Mouse (Mus musculus) lung, adult 10 weeks (tissue): ENCODE results near the gene Efr3b. TPM values are rescaled to one million over a fixed set of nuclear protein-coding genes. Genes with fewer than 3 reads are reported as not detected.

ENCODE experiments used
- polyA plus RNA-seq: library from polyadenylated mRNA; stranded (reverse); fragments of 350-450 nt; fragmentation: Illumina TruSeq; extraction: RNeasy Lipid Tissue Mini Kit (QIAGEN cat#74804); gene quantifications from one replicate; pipeline ENCODE4 v1.2.3, GENCODE M21; 2014; ENCODE audit warnings: low read depth, low replicate concordance; ENCODE audit not compliant: insufficient read depth

The Efr3b gene
- polyA plus RNA-seq, result 1.7 TPM

DNA sequence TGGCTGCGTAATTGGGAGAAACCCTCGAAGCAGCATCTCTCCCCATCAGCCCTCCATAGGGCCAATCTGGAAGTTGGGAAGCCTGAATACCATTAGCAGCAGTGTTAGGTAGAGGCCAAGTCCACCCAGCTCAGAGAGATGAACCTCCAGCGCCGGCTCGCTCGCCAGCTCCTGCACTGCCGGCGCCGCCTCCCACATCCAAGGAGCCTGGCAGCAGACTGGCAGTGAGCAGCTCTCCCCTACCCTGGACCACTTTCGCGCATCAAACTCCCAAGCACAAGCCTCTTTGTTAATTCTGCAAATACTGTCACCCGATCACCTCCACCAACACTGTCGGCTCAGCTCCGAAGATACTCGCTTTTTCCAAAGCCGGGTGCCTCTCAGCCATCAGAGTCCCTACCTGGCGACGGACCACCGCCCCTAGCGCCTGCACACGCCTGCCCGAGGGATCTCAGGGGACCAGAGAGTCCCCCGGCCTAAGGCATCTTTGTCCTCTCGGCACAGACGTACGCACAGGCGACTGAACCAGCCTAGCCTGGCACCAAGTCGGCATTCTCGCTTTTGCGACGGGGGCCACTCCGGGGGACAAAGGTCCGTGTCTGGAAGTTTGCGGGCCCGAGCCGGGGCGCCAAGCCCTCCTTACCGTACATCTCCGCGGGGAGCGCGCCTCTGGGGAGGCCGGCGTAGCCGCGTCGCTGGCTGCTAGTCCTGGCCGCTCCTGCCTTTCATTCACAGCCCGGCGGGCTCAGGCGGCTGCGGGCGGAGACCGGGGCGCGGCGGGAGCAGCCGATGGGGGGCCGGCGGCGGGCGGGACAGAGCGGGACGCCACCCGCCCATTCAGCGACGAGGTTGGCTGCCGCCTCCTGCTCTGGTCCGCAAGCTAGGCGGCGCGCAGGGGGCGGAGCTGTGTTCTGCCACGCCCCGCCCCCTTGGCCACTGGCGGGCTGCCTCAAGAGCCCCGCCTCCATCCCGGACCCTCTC is at the start of gene Efr3b:
Gene Efr3b (minus strand): TSS at position 855 of the 981 bp plus-strand sequence.

DNA sequence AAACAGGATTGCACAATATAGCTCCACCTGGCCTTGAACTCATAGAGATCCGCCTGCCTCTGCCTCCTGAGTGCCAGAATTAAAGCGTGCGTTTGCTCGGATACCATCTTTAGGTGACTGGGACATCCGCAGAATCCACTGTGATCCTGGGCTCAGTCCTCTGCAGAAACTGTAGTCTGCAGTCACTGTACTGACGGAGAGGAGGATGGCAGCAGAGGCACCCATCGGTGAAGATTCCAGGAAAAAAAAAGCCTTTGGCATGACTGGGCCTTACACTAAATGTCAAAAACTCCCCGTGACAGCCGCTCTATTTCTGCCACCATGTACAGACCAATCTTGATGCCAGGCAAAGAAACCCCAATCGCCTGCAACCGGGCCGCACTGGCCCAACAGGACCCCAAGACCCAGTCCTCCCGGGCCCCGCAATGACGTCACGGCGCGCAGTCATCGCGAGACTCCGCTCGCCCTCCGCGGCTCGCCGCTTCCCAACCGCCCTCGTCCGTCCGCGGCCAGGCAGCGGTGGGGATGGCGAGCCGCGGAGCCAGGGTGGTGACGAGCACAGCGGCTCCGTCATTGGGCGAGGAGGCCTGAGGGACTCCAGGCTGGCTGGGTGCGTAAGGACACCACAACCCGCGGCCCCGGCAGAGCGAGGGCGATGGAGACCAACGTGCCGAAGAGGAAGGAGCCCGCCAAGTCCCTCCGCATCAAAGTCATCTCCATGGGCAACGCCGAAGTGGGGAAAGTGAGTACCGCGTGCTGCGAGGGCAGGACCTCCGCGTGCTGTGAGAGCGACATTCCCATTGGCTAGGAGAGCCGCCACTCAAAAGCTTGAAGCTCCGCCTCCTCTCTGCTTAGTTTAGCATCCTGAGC is 43.7 kb upstream of the Efr3b start, which contains the start of gene Dnajc27:
Gene Dnajc27 (plus strand): TSS at position 452 of the 870 bp plus-strand sequence.

DNA sequence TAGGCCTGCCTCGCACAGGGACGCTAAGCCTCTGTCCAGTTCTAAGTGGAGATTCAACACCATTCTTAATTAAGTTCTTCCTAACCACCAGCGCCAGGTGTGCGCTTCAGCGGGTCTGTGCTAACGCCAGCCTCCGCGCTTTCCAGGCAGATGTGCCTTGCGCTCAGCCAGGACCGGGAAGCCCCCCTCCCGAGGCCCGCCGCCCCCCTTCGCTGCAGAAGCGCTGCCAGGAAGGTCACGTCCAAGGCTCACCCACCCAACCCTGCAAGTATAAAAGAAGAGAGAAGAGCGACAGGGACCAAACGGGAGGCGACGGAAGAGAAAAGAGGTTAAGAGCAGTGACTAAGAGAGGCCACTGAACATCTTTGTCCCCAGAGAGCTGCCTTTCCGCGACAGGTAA is 84.1 kb downstream of the Efr3b start, which contains the start of gene Pomc:
Gene Pomc (plus strand): TSS at position 301 of the 400 bp plus-strand sequence.

Other genes with a start within 250 kb of the Efr3b start
- gene Dnmt3a, start 232.9 kb downstream of the Efr3b start, polyA plus RNA-seq, result 4.2 TPM
- gene Pomc, start 84.0 kb downstream of the Efr3b start, polyA plus RNA-seq, result 1.2 TPM
- 3.3 TPM for gene Dnajc27, start 43.7 kb upstream of the Efr3b start, polyA plus RNA-seq
- 7.8 TPM for gene Adcy3, start 94.2 kb upstream of the Efr3b start, polyA plus RNA-seq
- 2.7 TPM for gene Ptrhd1, start 195.1 kb upstream of the Efr3b start, polyA plus RNA-seq
- 4.4 TPM for gene Cenpo, start 195.4 kb upstream of the Efr3b start, polyA plus RNA-seq